Mouse (Mus musculus): ENCODE results near the gene Itgb3bp.

DNA sequence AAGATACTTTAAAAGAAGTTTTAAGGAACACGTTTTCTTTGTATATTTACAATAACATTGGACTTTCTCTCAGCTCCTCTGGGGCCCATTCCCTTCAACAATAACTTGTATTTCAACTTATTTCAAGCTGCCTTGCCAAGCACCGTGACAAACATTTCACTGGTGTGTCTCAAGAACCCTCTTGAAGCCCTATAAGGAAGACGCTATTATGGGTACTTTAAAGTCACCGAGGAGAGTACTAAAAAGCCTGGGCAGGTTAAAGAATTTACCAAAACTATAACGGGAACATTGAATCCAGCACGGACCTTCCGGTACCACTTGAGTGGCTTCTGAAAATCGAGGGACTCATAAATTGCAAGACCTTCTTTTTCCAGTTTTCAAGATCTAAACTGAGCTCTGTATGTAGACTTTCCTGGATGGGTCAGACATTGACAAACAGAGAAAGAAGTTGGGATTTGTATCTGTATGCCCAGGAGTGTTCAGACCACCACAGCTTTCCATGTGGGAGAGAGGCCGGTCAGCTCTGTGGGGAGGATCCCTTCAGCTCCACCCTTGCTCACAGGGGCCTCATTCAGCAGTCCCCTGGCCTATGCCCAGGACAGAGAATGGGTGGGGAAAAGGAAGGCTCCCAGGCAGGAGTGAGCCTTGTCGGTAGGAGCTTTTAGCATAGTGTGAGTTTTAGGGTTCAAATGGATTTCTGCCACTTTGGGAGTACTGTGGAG is 1.1 kb upstream of the Itgb3bp start:
- TF ChIP-seq POLR2A (IDR thresholded peaks at IDR 0.05; ENCODE audit: borderline replicate concordance, extremely low read depth, low read depth, low read length): no peak
- no peak for TF ChIP-seq CTCF (IDR thresholded peaks at IDR 0.05; ENCODE audit: insufficient read depth, low read length)

All from lung, adult 2 months (tissue).